Mouse (Mus musculus) spleen, postnatal 14 days (tissue): ENCODE data around the gene Ccl19.
"Not testable (repeated sequence)": the region's sequence is repeated elsewhere in the genome, so short reads cannot be mapped to it uniquely, and the experiment has no call there.

Experiments used
- DNase-seq, 2 experiments: peaks; one replicate each; pipeline ENCODE4 v3.0.0; 2021 to 2022; ENCODE audit warnings: low spot score in 2 of 2

Gene Ccl19

GRCm38 (mm10) chr4:42756477-42756876 is at the start of gene Ccl19:
Gene Ccl19, minus strand, starts transcription at chr4:42756577.
- not testable (repeated sequence) for DNase-seq

- not testable (repeated sequence) for DNase-seq
These were observed 17.5 kb upstream of the Ccl19 start, which contains the start of gene Ccl21a for GRCm38 (mm10) chr4:42773893-42774292. Gene Ccl21a, minus strand, starts transcription at chr4:42773993.

GRCm38 (mm10) chr4:42735245-42735644 is 21.1 kb downstream of the Ccl19 start, which contains the start of gene 4930578G10Rik:
Gene 4930578G10Rik, plus strand, starts transcription at chr4:42735545.
- DNase-seq: not testable (repeated sequence)
